Mouse (Mus musculus) R1 (cell line): Measurements from ENCODE around the gene Ulk2.
A peak's percentile ranks its signal among the peaks of the same experiment; 100 is the strongest.

ENCODE experiments used
- DNase-seq: peaks from one replicate; pipeline ENCODE4 v3.0.0-alpha.2; 2018; ENCODE audit warnings: low read depth, low spot score

The Ulk2 gene

GRCm38 (mm10) chr11:61760518-61760917 lies 94.4 kb downstream of the Ulk2 start:
- peak; percentile 64 for DNase-seq

- no peak for DNase-seq
Measured at GRCm38 (mm10) chr11:61757151-61757550, 97.7 kb downstream of the Ulk2 start.

GRCm38 (mm10) chr11:61751612-61752011 lies 103.3 kb downstream of the Ulk2 start:
- DNase-seq: peak; percentile 64

- no peak for DNase-seq
Measured at GRCm38 (mm10) chr11:61747161-61747560, 107.7 kb downstream of the Ulk2 start.

- peak; percentile 21 for DNase-seq
Measured at GRCm38 (mm10) chr11:61745781-61746180, 109.1 kb downstream of the Ulk2 start.

GRCm38 (mm10) chr11:61744460-61744859 lies 110.4 kb downstream of the Ulk2 start:
- peak; percentile 52 for DNase-seq

- DNase-seq: no peak
Measured at GRCm38 (mm10) chr11:61743768-61744167, 111.1 kb downstream of the Ulk2 start.

- peak; percentile 59 for DNase-seq
Measured at GRCm38 (mm10) chr11:61740500-61740899, 114.4 kb downstream of the Ulk2 start.

GRCm38 (mm10) chr11:61737290-61737689 lies 117.6 kb downstream of the Ulk2 start:
- DNase-seq: no peak

GRCm38 (mm10) chr11:61732672-61733071 lies 122.2 kb downstream of the Ulk2 start:
- no peak for DNase-seq

- no peak for DNase-seq
Measured at GRCm38 (mm10) chr11:61728037-61728436, 126.8 kb downstream of the Ulk2 start.
